10 mouse cellular contexts compared by ENCODE assay signal in the genomic region with DNA sequence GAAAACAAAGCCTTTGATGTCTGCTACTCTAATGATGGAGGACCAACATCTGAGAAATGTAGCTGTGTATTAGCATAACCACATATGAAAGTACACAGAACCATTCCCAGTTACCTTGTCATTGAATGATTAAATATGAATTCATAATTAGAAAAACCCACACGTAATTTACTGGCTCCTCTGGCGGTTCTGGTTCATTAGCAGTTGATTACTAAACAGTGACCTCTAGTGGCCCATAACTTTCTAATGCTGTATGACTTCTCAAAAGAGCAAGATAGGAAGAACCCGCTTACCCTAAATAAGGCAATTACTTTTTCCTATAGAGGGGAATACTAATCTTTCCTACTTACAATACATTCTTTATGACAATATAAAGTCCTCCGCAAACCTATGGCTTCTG.
A peak's percentile ranks its signal among the peaks of the same experiment; 100 is the strongest.
DNase-seq lines count a peak whose midpoint lies in the region; ATAC-seq and TF ChIP-seq lines count a peak whose summit lies in the region.
"Had no signal": no experiment of that assay in that cellular context is flagged by ENCODE, and none has a peak within 500 bp of the region (broad histone marks: within the 10 kb centered on the region; RNA-seq: fewer than 3 reads in every experiment).

No protein-coding gene starts in this region.

- no peak overlapping the region for H3K4me2 ChIP-seq in hindbrain, postnatal 0 days (ENCODE audit: low read depth, low read length)
- no peak overlapping the region for H3K4me2 ChIP-seq in hindbrain, embryonic 16.5 days (ENCODE audit: low read length)
- no peak overlapping the region for H3K4me2 ChIP-seq in CH12.LX (ENCODE audit: insufficient read depth, low read depth, poor library complexity, severe bottlenecking)
- H3K4me2 ChIP-seq in forebrain, embryonic 11.5 days (ENCODE audit: low read depth, low read length, severe bottlenecking): no peak overlapping the region
- H3K4me2 ChIP-seq: embryonic facial prominence, embryonic 15.5 days had no signal

- no peaks in the 10 kb centered on the region for H3K36me3 ChIP-seq in hindbrain, postnatal 0 days (ENCODE audit: insufficient read depth, low read length)
- no peaks in the 10 kb centered on the region for H3K36me3 ChIP-seq in hindbrain, embryonic 16.5 days (ENCODE audit: control insufficient read depth, insufficient read depth, low read length)
- H3K36me3 ChIP-seq in CH12.LX (replicated peaks in 1 of 2; ENCODE audit: control insufficient read depth in 1 of 2, insufficient read depth in 1 of 2, low read length in 1 of 2): peaks cover 0 to 15% of the 10 kb centered on the region in 2 experiments
- H3K36me3 ChIP-seq in forebrain, embryonic 11.5 days (ENCODE audit: control insufficient read depth, insufficient read depth, low read length): no peaks in the 10 kb centered on the region
- H3K36me3 ChIP-seq: embryonic facial prominence, embryonic 15.5 days had no signal

- 19% methylated on average over 4 of the region's 4 CpGs for WGBS in hindbrain, postnatal 0 days
- WGBS in hindbrain, embryonic 16.5 days: 27% methylated on average over 4 of the region's 4 CpGs
- 33% methylated on average over 4 of the region's 4 CpGs for WGBS in forebrain, embryonic 11.5 days

- H3K9ac ChIP-seq in hindbrain, postnatal 0 days (replicated peaks; ENCODE audit: low read length): no peak overlapping the region
- no peak overlapping the region for H3K9ac ChIP-seq in hindbrain, embryonic 16.5 days (ENCODE audit: low read depth, low read length)
- no peak overlapping the region for H3K9ac ChIP-seq in CH12.LX (ENCODE audit: insufficient read depth, low read depth)
- H3K9ac ChIP-seq in forebrain, embryonic 11.5 days (ENCODE audit: low read length): no peak overlapping the region
- H3K9ac ChIP-seq: embryonic facial prominence, embryonic 15.5 days had no signal

- ATAC-seq in hindbrain, postnatal 0 days: no peak
- no peak for ATAC-seq in hindbrain, embryonic 16.5 days
- peak; percentile 52; the same call in 1 of the 2 replicates for ATAC-seq in granulocyte monocyte progenitor cell, adult 5-6 weeks (replicated peaks; ENCODE audit: poor library complexity, severe bottlenecking)
- no peak for ATAC-seq in forebrain, embryonic 11.5 days (replicated peaks; ENCODE audit: low FRiP score)

- H3K27ac ChIP-seq in hindbrain, postnatal 0 days: no peak overlapping the region
- no peak overlapping the region for H3K27ac ChIP-seq in hindbrain, embryonic 16.5 days (ENCODE audit: low read depth, low read length)
- no peak overlapping the region for H3K27ac ChIP-seq in CH12.LX (ENCODE audit: insufficient read depth, low read depth)
- H3K27ac ChIP-seq in forebrain, embryonic 11.5 days (ENCODE audit: low read depth, low read length): no peak overlapping the region
- H3K27ac ChIP-seq: embryonic facial prominence, embryonic 15.5 days had no signal

- peak; percentile 72 for TF ChIP-seq RAD21 in CH12.LX (IDR thresholded peaks at IDR 0.05; ENCODE audit: low read depth, low read length)

- no peak for TF ChIP-seq EP300 in CH12.LX (IDR thresholded peaks at IDR 0.05; ENCODE audit: low read length)

- no peak for TF ChIP-seq POLR2A in CH12.LX (IDR thresholded peaks at IDR 0.05; ENCODE audit: low read depth, low read length)

- peak; percentile 85 for DNase-seq in hindbrain, postnatal 0 days (ENCODE audit: low spot score)
- peak; percentile 63 for DNase-seq in A20 (ENCODE audit: low read depth, low spot score)
- DNase-seq in CH12.LX (ENCODE audit: extremely low read depth): peak; percentile 56
- DNase-seq in forebrain, embryonic 11.5 days (ENCODE audit: low spot score): no peak
- no peak for DNase-seq in gastrocnemius, postnatal 10 days
- DNase-seq: thymus, postnatal 4 days had no signal

- dilution Hi-C loops in CH12.LX (cut with MboI; ENCODE audit: extremely low pct_ligation_motif_present, extremely low pct_unique_long_range_greater_than_20kb, low sequenced_read_pairs): no loop called here

- H3K27me3 ChIP-seq in hindbrain, postnatal 0 days (ENCODE audit: insufficient read depth, low read length): 0 out of 2 replicates have a peak, but pooled peaks cover 4% of the 10 kb centered on the region
- no peaks in the 10 kb centered on the region for H3K27me3 ChIP-seq in hindbrain, embryonic 16.5 days (replicated peaks; ENCODE audit: control insufficient read depth, insufficient read depth, low read length)
- no peaks in the 10 kb centered on the region for H3K27me3 ChIP-seq in CH12.LX (replicated peaks)
- H3K27me3 ChIP-seq in forebrain, embryonic 11.5 days (ENCODE audit: control insufficient read depth, insufficient read depth, low read length): no peaks in the 10 kb centered on the region
- H3K27me3 ChIP-seq: embryonic facial prominence, embryonic 15.5 days had no signal

- H3K4me1 ChIP-seq in hindbrain, postnatal 0 days (ENCODE audit: insufficient read depth, low read length): no peaks in the 10 kb centered on the region
- H3K4me1 ChIP-seq in hindbrain, embryonic 16.5 days (ENCODE audit: control insufficient read depth, insufficient read depth, low read depth, low read length): no peaks in the 10 kb centered on the region
- peaks cover 0 to 28% of the 10 kb centered on the region in 2 experiments; a peak in 2 of 4 replicates for H3K4me1 ChIP-seq in CH12.LX (ENCODE audit: control insufficient read depth in 1 of 2, insufficient read depth in 2 of 2)
- no peaks in the 10 kb centered on the region for H3K4me1 ChIP-seq in forebrain, embryonic 11.5 days (replicated peaks; ENCODE audit: control insufficient read depth, insufficient read depth, low read length)
- H3K4me1 ChIP-seq: embryonic facial prominence, embryonic 15.5 days had no signal

- no peaks in the 10 kb centered on the region for H3K79me2 ChIP-seq in CH12.LX (replicated peaks; ENCODE audit: control insufficient read depth, extremely low read depth, insufficient read depth, poor library complexity, severe bottlenecking)

- H3K9me3 ChIP-seq in hindbrain, postnatal 0 days (ENCODE audit: low read length): no peaks in the 10 kb centered on the region
- H3K9me3 ChIP-seq in hindbrain, embryonic 16.5 days (ENCODE audit: control insufficient read depth, low read length): no peaks in the 10 kb centered on the region
- H3K9me3 ChIP-seq in CH12.LX (replicated peaks; ENCODE audit: low read length): no peaks in the 10 kb centered on the region
- no peaks in the 10 kb centered on the region for H3K9me3 ChIP-seq in forebrain, embryonic 11.5 days (ENCODE audit: control insufficient read depth, low read length)
- H3K9me3 ChIP-seq: embryonic facial prominence, embryonic 15.5 days had no signal

- in situ Hi-C loops in CH12.LX (cut with MboI; ENCODE audit: low pct_ligation_motif_present, low pct_unique_long_range_greater_than_20kb, low sequenced_read_pairs): loop anchor here (25.0 kb wide), 1 partner anchor 290 kb away; no protein-coding TSS in a partner anchor

- peak; percentile 70 for TF ChIP-seq CTCF in hindbrain, postnatal 0 days (IDR thresholded peaks at IDR 0.05; ENCODE audit: low read depth)
- TF ChIP-seq CTCF in CH12.LX (conservative IDR thresholded peaks at IDR 0.05 in 1 of 2, IDR thresholded peaks at IDR 0.05 in 1 of 2; ENCODE audit: low read depth in 2 of 2, low read length in 2 of 2): peak in 1 of 2 experiments; percentile 72; a peak in 2 of 4 replicates

- no peak overlapping the region for H3K4me3 ChIP-seq in hindbrain, postnatal 0 days (ENCODE audit: low read length)
- H3K4me3 ChIP-seq in hindbrain, embryonic 16.5 days (ENCODE audit: low read length): no peak overlapping the region
- H3K4me3 ChIP-seq in CH12.LX (replicated peaks in 1 of 3; ENCODE audit: low read depth in 2 of 3, low read length in 2 of 3, poor library complexity in 1 of 3): no peak overlapping the region
- H3K4me3 ChIP-seq in forebrain, embryonic 11.5 days (ENCODE audit: low read depth, low read length): no peak overlapping the region
- H3K4me3 ChIP-seq: embryonic facial prominence, embryonic 15.5 days; myocyte had no signal

TF ChIP-seq in CH12.LX, 34 proteins besides CTCF, POLR2A, EP300 and RAD21:
- TF ChIP-seq SMC3 (IDR thresholded peaks at IDR 0.05; ENCODE audit: low read depth, low read length) (peak; percentile 57), RCOR1 (conservative IDR thresholded peaks at IDR 0.05; ENCODE audit: low read depth, low read length) (no peak)
TF ChIP-seq in CH12.LX: peak in this region for 1.

Comparison
In these comparisons a context has a peak if more than half of its experiments do, and no peak if none do; other contexts are left out.
1. DNase-seq: peak in hindbrain, postnatal 0 days (single experiment), A20 (single experiment) and CH12.LX (single experiment); none in forebrain, embryonic 11.5 days (single experiment) and gastrocnemius, postnatal 10 days (single experiment).